Mouse (Mus musculus) erythroblast, embryonic 14.5 days (primary cell): ENCODE data around the gene Tspan9.

Source experiments
- GATA1 ChIP-seq: IDR thresholded peaks from 2 replicates; pipeline ENCODE4 v1.6.1; 2012; ENCODE audit warnings: low read length, inconsistent platforms, mixed read lengths
- TAL1 ChIP-seq: IDR thresholded peaks from 3 replicates; pipeline ENCODE4 v1.6.1; 2012; ENCODE audit warnings: low read length, inconsistent platforms, mixed read lengths

- TF ChIP-seq GATA1 = no peak
- no peak for TF ChIP-seq TAL1
These were observed 169.8 kb downstream of the Tspan9 start for GRCm38 (mm10) chr6:127973553-127973952.
